Mouse (Mus musculus) liver, adult 2 months (tissue): ENCODE data around the gene Olfr1282.

ENCODE experiments used
- CTCF ChIP-seq: fragments of 200-500 bp; IDR thresholded peaks from 2 replicates; pipeline ENCODE4 v1.5.1; 2011; ENCODE audit warnings: low read depth, low read length, control low read depth
- POLR2A ChIP-seq: fragments of 200-500 bp; IDR thresholded peaks from 2 replicates; pipeline ENCODE4 v1.6.1; 2011; ENCODE audit warnings: low read length, control low read depth; ENCODE audit not compliant: insufficient read depth; ENCODE audit errors: extremely low read depth

GRCm38 (mm10) chr2:111326220-111326619 lies 9.7 kb downstream of the Olfr1282 start, which contains the start of gene Olfr1281:
- no peak for TF ChIP-seq POLR2A
- TF ChIP-seq CTCF: no peak
